Comparison of ENCODE assay signal across 8 mouse cellular contexts in the genomic region with DNA sequence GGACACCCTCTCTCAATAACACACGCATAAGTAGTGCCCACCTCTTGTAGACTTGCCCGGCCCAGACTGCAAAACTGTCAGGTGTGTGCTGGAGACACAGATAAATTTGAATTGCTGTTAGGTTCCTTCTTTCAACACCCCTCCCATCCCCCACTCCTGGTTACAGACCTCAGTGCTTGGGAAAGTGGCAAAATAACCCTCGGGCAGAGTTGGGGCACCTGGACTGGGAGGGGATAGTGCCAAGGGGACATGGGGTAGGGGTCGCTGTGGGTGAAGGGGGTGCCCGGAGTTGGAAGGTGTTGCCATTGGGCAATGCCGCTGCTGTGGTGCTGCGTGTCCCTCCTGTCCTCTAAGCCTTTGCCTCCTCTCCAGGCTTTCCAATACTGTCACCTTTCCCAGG. TPM values are rescaled to one million over a fixed set of nuclear protein-coding genes. Genes with fewer than 3 reads are reported as not detected.
DNase-seq lines count a peak whose midpoint lies in the region; ATAC-seq lines count a peak whose summit lies in the region.

No protein-coding gene starts in this region.

- no peaks in the 10 kb centered on the region for H3K27me3 ChIP-seq in heart, embryonic 14.5 days (ENCODE audit: control insufficient read depth, insufficient read depth, low read length)
- H3K27me3 ChIP-seq in limb, embryonic 12.5 days = peaks cover 20% of the 10 kb centered on the region
- H3K27me3 ChIP-seq in splenic B cell, adult 2 months (ENCODE audit: control insufficient read depth, insufficient read depth, low read length, poor library complexity, severe bottlenecking) = no peaks in the 10 kb centered on the region

- intact Hi-C loops in gastrocnemius, postnatal 14 days (cut with DNase I; ENCODE audit: low total_unique reads) = no loop called here

- peak; percentile 18; the same call in 1 of the 2 replicates for ATAC-seq in heart, embryonic 14.5 days (ENCODE audit: insufficient number of reproducible peaks, insufficient read depth, low FRiP score, low read depth)
- no peak for ATAC-seq in limb, embryonic 12.5 days (ENCODE audit: insufficient number of reproducible peaks, insufficient read depth, low FRiP score, low TSS enrichment, low read depth)

- peak; percentile 48 to 80 for DNase-seq in adrenal gland, adult (ENCODE audit: inconsistent age in 2 of 2, low spot score in 1 of 2)
- no peak for DNase-seq in adrenal gland, adult 8-10 months
- DNase-seq in adrenal gland, postnatal 25 days = peak; percentile 10
- DNase-seq in splenic B cell, adult 2 months (ENCODE audit: low read depth, low spot score) = peak; percentile 1
- no peak for DNase-seq in gastrocnemius, postnatal 14 days
- DNase-seq in thymus, postnatal 25 days = no peak

- peak overlapping the region; percentile 63 to 89 for H3K27ac ChIP-seq in heart, embryonic 14.5 days (replicated peaks in 1 of 2; ENCODE audit: control insufficient read depth in 1 of 2, insufficient read depth in 1 of 2, low read depth in 2 of 2, low read length in 2 of 2)
- no peak overlapping the region for H3K27ac ChIP-seq in limb, embryonic 12.5 days

- peaks cover 19 to 35% of the 10 kb centered on the region in 2 experiments for H3K4me1 ChIP-seq in heart, embryonic 14.5 days (ENCODE audit: control insufficient read depth in 2 of 2, insufficient read depth in 2 of 2, low read length in 2 of 2)
- peaks cover 17% of the 10 kb centered on the region for H3K4me1 ChIP-seq in limb, embryonic 12.5 days (replicated peaks)

- H3K4me2 ChIP-seq in heart, embryonic 14.5 days (ENCODE audit: low read length) = peak overlapping the region; percentile 83
- peak overlapping the region; percentile 95 for H3K4me2 ChIP-seq in limb, embryonic 12.5 days

- H3K4me3 ChIP-seq in heart, embryonic 14.5 days (ENCODE audit: control insufficient read depth in 1 of 2, insufficient read depth in 1 of 2, low read depth in 1 of 2, low read length in 2 of 2) = peak overlapping the region; percentile 67 to 73
- H3K4me3 ChIP-seq in limb, embryonic 12.5 days (replicated peaks) = peak overlapping the region; percentile 62

- WGBS in heart, embryonic 14.5 days = 6% methylated on average over 7 of the region's 7 CpGs
- 5% methylated on average over 7 of the region's 7 CpGs for WGBS in limb, embryonic 12.5 days

- no peaks in the 10 kb centered on the region for H3K9me3 ChIP-seq in heart, embryonic 14.5 days (ENCODE audit: control insufficient read depth, low read length)
- H3K9me3 ChIP-seq in limb, embryonic 12.5 days = no peaks in the 10 kb centered on the region

- peak overlapping the region; percentile 94 for H3K9ac ChIP-seq in heart, embryonic 14.5 days (ENCODE audit: low read length)
- no peak overlapping the region for H3K9ac ChIP-seq in limb, embryonic 12.5 days (replicated peaks)

- no peaks in the 10 kb centered on the region for H3K36me3 ChIP-seq in heart, embryonic 14.5 days (ENCODE audit: control insufficient read depth, insufficient read depth, low read length)
- no peaks in the 10 kb centered on the region for H3K36me3 ChIP-seq in limb, embryonic 12.5 days
- no peaks in the 10 kb centered on the region for H3K36me3 ChIP-seq in splenic B cell, adult 2 months (ENCODE audit: control insufficient read depth, insufficient read depth, low read length, poor library complexity, severe bottlenecking)

RNA-seq across cellular contexts. Expression of gene Esrrg, which starts 43.9 kb away (rescaled TPM):
- 10 to 100 TPM; 10.0 to 30.1 (median 15.7) TPM for total RNA-seq in adrenal gland, adult 8-10 months (2022)
- 9.0 and 19.4 TPM in 2 replicates for total RNA-seq in adrenal gland, postnatal 25 days (2021)
- polyA plus RNA-seq in heart, embryonic 14.5 days (2014; fragmentation: Nextera tagmentation; extraction: Ambion mirVana) = 31.2 and 37.3 TPM in 2 replicates
- 1.6 and 1.9 TPM in 2 replicates for polyA plus RNA-seq in limb, embryonic 12.5 days (2016; fragmentation: Nextera tagmentation; extraction: Ambion mirVana)
- 10 to 100 TPM; 10.5 to 16.2 TPM for total RNA-seq in gastrocnemius, postnatal 14 days (2021)

Comparison
In these comparisons a context has a peak if more than half of its experiments do, and no peak if none do; other contexts are left out.
1. DNase-seq: peak in adrenal gland, adult (2 of 2), adrenal gland, postnatal 25 days (single experiment) and splenic B cell, adult 2 months (single experiment); none in adrenal gland, adult 8-10 months (single experiment), gastrocnemius, postnatal 14 days (single experiment) and thymus, postnatal 25 days (single experiment).